Mouse (Mus musculus) thymus, postnatal 36 days (tissue): ENCODE data around the gene Epha3.

Source experiments
- DNase-seq, 2 experiments: peaks; one replicate each; pipeline ENCODE4 v3.0.0; 2022; ENCODE audit warnings: mixed read lengths in 2 of 2

The Epha3 gene

DNA sequence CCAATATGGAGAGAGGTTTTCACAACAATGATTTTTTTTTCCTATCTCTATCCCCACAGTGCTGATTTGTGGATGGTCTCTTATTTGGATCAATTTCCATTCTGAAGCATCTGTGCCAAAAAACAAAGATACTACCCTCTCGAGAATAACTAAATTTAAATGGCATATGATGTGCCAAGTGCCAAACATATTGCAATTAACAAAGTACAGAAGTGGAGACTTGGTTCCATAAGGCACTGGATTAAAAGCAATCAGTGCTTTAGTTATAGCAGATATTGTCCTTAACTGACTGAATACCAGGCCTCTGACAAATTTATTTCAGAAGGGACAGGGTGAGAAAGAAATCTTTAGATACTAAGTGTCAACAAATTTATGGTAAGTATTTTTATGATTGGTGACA, 81.9 kb downstream of the Epha3 start:
- no peak for DNase-seq

DNA sequence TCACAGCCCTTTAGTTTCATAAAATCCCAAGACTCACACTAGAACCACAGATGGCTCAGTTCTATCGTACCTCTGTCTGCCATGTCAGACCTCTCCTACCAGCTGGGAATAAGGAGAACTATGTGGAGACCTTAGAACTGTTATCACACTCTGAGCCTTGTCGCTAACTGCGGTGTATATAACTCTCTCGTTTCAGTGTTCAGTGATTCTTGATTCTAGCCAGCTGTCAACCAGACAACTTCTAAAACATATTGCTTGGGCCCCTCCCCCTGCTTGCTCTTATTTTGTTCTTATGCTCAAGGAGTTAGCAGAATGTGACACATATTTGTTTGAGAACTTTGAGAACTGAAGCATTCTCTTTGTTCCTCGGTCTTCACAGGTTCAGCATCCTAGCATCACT, 83.8 kb downstream of the Epha3 start:
- no peak for DNase-seq

DNA sequence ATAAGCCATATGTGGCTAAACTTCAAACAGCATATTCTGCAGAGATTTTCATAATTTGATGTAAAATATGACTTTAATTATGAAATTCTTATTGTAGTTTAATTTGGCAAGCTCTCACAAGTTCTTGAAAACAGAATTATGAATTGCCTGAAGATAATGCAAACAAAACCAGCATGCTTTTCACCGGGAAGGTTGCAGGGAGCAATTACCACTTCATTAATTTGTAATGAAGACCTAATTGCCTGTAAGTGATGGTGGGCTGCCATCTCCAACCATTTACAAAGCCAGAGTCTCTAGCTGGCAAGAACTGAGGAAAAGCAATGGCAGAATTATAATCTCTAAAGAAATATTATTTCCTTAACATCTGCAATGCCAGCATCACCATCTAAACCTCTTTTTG, 86.2 kb downstream of the Epha3 start:
- no peak for DNase-seq

DNA sequence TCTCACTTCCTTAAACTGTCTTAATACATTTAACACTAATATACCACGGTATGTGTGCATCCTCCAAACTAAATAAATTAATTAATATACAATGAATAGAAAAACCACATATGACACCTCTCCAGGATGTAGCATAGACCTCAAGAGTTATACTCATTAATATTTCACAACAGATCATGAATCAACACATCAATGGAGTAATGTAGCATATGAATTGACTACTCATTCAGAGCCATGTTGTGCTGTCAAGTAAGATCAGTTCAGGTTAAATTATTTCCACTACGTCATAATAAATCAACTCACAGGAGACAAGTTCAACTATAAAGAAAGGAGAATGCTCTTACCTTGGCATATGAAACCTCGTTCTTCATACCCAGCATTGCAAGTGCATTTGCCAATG, 91.4 kb downstream of the Epha3 start:
- no peak for DNase-seq

DNA sequence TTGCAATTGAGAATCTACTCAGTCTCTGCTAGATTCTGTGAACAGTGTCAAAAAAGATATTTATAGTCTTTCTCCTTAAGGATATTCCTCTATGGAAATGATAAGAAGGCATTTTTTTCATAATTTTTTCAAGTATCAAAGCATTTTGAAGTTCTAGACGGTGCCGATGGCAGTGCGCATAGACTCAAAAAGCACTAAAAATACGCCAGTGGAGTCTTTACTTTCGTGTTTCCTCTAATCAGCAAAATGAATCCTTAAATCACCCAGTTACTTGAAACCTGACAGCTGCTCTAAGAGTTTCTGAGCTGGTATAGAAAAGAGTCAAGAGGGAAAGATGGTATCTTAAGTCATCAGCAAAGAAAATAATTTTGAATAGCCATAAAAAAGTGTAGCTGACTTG, 96.4 kb downstream of the Epha3 start:
- no peak for DNase-seq

DNA sequence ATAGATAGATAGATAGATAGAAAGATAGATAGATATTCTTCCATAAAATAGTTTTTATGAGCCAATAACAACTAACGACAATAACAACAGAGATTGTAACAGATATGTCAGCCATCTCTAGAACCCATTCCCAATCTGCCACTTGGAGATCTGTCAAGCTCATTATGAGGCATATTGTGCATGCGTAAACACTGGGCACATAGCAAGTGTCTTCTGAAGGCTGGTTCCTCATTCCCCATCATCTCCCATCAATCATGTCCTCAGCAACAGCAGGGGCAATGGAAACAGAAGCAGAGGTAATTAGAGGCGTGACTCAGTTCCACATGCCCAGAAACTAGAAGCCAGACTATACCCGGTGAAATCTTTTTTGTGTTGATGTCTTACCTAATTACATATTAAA, 102.8 kb downstream of the Epha3 start:
- no peak for DNase-seq

DNA sequence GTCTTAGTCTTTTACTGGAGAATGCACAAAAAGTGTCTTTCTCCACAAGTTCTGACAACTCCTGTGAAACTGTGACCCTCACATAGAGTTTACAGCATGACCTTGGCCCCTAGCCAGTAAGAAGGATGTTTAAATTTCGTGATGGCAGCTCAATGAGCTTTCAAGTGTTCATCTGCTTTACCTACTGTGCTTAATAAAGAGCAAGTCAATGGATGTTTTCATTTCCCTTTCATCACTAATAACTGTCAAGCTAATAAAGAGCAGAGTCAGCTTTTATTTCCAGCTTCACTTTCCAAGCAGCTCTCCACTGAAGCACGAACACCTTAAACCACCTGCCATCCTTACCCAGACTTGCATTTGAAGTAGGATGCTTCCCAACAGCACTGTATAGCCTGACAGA, 103.9 kb downstream of the Epha3 start:
- no peak for DNase-seq

DNA sequence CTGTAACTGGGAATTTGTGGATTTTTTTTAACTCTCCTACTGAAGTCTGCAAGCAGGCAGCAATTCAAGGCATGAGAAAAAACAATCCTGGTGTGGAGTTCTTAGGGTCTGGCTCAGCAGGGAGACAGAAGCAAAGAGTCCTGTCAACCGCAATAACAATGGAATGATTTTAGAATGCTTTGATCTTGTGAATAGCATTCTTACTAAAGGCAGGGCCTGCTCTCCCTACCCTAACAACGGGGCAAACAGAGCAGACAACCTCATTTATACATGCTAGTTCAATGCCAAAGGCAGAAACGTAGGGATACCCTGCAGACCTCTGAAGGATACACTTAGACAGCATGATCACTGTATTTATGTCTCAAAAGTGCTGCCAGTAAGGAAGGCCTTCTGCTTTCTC, 110.9 kb downstream of the Epha3 start:
- no peak for DNase-seq

DNA sequence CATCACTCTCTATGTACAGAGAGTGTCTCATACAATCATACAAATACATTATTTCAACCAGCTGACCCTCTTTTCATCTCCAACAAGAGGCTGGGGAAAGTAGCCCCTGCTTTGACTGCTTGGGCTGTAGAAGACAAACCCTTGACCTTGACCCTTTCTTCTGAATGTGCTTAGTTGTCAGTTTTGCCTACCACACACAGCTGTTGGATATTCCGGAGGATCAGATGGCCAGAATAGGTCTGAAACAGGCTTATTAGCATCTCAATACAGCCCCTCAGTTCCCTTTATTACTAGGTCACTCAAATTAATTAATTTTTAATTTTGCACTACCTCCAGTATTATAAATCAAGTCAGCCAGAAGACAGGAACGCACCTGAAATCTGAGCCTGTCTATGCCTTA, 116.2 kb downstream of the Epha3 start:
- DNase-seq, result no peak

DNA sequence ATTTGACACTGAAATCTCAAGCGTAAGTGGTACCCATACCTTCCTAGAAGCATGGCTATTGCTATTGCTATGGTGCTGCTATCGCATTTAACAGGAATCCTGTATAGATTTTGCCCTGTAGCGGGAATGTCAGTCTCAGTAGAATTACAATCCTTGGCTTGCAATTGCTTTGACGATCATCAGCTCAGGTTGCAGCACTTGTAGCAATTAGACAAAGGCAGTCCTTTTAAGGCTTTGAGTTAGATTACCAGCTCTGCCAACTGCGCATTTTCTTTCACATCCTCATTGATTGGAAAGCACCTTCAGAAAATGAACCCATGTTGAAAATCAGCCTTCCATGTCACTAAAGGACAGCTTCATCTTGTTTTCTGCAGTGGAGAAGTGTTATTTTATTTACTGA, 118.5 kb downstream of the Epha3 start:
- DNase-seq, result no peak

DNA sequence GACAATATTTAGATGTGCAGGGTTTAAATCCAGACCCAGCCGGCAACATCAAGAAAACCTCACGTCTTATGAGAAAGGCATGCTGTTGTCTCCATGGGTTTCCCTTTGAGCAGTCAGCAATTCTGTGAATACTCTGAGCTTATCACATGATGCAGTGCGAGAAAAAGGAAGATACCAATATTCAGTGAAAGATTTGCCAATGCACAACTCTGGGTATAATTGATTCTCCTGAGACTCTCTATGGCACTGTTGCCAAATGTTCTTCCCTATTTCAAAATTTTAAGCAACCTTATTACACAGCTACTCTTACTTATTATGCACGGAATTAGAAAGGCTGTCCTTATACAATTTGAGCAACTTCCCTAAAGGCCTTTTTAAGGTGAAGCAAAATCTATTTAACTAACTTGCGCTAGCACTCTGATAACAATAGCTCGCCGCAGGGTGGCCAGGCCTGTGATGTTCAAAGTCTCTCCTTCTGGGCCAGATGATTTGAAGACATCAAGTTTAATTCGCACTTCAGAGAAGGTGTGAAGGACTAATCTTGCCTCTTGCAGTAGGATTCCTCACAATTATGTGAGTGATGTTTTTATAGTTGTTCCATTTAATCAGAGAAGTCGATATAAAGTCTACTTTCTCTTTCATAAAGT, 120.6 kb downstream of the Epha3 start:
- no peak for DNase-seq

DNA sequence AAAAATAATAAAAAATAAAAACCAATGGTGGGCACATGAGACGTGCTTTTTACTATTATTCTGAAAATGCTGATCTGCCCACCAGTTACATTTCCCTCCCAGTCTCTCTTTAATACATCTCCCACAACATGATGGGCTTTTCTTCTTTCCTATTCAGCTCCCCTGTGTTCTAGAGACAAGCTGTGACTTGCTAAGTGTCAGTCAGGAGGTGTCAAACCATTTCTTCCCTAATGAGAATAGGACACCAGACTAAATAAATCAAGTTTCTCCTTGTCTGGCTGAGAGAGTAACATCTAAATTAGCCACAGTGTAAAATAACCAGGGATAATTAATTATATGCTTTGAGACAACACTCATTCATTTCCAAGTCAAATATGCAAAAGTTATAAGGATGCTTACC, 144.7 kb downstream of the Epha3 start:
- DNase-seq, result no peak

DNA sequence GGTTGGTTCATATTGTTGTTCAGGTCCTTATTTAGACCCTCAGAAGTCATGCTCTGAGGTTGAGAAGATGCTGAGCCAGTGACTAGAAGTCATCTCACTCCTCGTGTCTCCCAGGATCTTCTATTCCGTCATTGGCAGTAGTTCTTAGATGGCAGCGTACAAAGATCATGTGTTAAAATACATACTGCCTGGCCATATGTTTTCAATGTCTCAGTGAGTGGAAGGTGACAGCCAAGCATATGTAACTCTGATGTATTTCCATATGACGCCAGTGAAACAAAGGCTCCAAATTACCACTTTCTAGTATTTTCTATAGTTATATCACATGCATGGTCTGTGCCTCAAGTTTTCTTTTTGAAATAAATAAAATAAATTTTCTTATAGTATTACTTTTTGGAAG, 146.7 kb downstream of the Epha3 start:
- DNase-seq, result no peak

DNA sequence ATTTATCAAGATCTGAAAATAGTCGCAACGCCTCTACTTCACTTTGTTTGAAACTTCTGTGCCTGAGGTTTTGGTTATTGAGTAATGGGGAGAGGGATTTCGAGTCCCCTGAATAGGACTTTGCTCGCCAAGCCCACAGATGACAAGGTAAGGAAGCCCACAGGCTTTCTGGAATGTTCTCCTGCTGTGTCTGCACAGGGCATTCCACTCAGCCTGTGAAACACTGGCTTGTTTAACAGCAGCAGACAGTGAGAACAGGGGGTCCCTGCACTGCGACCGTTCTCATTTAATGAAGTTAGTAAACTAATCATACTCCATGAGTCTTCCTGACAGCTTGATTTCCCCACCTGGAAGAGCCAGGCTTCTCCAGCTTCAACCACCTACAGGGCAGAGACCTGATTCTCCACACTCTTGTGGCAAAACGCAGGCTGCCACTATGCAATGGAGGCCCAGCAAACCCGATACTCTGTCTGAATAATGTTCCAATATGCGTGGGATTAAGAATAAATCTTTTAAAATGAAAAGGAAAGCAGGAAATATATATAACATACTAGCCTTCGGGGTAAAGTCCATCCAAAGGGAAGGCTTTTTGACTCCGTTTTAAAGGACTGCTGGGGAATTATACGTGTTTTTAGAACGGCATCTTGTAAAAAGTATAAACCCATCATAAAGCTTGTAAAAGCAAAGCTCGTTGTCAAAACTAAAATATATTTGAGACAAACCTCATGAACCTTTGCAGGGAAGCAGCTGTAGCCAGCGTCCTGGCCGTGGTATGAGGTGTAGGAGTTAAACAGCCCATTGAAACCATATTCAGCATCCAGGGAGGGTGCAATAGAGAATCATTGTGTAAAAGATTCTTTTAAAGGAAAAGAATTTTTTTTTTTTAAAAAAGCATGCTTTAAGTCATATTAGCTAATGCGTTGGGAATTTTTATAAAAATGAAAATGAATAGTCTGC, 156.8 kb downstream of the Epha3 start:
- DNase-seq, result no peak

DNA sequence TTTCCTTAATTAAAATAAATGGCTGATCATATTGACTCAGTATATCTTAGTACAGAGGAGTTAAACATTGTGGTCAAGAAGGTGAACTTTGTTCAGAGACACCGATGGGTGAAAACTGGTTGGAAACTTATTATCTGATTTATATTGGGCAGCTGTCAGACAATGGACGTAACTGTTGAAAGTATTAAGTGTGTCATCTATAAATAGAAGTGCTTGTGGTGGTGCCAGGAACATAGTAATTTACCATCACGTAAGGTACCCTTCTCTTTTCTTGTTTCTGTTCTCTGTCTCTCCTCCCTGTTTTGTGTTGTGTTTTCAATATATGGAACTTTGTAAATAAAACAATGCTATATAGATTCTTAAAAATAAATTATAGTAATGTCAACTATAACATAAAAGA, 174.6 kb downstream of the Epha3 start:
- no peak for DNase-seq

DNA sequence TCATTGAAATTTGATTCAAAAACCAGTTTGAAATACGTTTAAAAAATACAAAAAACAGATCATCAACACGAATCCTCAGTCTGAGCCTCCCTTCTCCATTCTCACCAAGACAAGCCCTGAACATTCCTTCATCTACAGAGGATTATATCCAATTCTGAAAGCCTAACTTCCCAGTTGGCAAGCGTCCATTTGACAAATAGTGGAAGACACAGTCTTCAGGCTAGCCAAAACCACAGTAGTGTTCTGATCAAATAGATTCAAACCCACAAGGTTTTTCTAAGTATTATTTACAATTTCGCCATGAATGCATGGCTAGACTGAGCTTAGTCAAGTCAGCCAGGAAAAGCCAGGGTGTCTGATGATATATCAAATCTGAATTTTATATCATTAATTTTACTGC, 179.8 kb downstream of the Epha3 start:
- DNase-seq, result no peak

DNA sequence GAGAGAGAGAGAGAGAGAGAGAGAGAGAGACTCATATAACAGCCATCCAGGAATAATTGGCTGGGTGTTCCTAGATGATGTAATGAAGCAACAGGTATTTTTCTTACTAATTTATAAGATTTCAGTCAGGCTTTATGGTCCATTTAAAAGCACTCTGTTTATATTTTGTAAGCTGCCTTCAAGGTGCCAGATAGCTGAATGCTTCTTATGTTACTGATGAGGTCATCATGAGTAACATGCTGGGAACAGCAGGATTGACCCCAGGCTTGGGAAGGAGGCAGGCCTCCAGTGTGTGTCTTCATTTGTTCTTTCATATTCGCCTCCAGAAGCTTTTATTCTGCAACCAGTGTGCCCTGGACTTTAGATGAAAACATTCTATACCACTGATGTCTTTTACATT, 189.5 kb downstream of the Epha3 start:
- DNase-seq, result no peak

DNA sequence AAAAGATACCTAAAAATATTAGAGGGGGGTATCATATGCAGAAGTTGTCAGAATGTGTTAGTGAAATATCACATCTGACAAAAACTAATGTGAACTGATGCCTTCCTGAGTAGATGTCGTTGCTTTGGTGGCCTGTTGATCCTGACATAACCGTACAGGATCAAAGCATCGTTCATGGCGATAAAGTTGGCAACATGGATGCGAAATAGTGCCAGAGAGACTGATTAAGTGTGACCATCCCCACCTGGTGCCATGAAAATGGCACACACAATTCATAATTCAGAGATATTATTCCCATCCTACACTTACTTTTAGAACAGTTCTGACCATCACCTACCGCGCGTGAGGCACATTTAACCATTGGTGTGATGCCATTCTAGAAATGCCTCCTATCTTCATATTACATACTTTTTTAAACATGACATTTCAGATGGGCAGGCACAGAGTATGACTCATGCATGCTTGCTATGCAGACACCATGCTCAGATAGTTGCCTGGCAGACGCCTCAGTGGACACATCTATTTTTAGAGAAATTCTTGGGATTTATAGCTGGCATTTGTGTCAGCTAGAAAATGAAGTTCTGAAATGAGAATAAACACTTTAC, 190.6 kb downstream of the Epha3 start:
- DNase-seq, result no peak

DNA sequence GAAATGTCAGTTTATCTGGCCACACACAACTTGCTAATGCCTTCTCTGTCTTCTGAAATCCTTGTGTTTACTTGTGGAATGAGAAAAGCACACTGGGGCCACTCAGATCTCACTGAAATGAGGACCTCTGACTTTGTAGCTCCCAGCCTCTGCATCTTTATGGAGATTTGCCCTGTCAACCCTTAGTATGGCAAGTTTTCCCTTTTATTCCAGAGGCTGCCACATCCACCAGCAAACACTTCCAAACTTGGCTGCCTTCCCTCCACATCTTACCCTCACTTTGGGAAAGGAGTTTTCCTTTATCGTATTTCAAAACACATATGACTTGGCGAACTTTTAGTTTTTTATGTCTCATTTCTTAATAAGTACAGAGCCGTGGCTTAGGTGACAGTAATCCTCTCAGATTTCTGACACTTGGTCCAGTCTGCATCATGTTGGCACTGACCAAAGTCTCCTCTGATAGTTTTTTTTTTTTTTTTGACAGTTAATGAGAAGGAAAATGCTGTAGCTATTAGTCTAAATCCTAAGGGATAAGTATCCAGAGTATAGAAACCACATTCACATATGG, 198.0 kb downstream of the Epha3 start:
- DNase-seq, result no peak

DNA sequence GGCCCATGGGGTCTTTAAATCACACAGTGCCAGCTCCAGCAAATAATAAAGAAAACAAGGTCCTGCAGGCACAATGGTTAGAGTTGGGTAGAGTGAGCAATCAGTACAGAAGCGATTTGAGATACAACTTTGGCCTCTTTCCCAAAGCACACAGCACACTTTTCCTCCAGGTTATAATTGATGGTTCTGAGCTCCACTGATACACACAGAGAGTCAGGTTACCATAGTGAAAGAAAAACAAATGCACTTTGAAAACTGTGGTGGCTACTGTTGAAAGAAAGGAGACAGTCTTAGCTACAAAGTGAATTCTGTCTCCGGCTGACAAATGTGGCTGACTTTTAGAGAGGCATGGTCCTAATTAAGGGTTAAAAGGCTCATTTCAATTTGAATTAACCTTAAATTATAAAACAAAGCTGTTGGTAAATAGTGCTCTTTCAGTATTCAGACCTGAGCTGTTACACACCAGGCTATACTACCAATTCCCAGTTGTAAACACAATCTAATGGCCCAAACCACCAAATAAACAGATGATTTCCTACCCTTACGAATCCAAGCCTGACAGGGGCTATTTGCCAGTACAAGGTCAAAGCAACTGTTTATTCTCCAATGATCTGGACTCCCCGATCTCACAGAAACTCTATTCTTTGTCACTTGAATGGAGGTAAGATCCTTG, 205.5 kb downstream of the Epha3 start:
- no peak for DNase-seq

DNA sequence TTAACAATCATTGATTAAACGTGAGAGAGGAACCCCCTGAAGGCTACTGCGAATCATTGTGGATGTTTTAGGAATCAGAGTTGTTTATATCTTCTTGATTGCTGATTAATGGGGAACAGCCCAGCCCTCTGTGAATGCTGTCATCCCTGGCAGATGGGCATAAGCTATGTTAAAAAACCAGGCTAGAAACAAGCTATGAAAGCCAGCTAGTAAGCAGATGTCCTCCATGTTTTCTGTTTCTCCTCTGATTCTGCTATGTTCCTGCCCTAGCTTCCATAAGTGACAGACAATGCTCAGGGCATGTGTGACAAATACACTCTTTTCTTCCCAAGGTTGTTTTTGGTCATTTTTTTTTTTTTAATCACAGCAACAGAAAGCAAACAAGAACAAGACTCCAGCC, 206.2 kb downstream of the Epha3 start:
- no peak for DNase-seq

DNA sequence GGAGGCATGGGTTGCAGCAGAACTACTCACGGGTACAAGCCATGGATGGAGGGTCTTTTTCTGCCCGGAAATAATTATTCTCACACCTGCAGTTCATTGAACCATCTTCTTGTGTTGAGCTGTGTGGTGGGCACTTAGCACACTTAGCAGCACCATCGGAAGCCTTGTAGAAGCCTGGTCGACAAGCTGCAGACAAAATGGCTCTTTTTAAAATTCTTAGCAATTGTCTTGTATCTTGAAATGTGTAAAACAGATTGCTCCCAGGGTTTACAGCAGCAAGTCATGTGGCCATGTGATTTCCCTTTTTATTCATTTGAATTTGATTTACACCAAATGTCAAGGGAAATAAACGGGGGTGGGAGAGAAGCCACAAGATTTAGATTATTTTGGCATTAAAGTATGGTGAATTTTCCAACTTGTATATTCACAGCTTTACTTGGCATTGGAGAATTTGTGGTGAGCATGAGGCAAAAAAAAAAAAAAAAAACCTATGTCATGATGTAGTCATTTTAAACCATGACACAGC, 210.5 kb downstream of the Epha3 start:
- DNase-seq, result no peak

DNA sequence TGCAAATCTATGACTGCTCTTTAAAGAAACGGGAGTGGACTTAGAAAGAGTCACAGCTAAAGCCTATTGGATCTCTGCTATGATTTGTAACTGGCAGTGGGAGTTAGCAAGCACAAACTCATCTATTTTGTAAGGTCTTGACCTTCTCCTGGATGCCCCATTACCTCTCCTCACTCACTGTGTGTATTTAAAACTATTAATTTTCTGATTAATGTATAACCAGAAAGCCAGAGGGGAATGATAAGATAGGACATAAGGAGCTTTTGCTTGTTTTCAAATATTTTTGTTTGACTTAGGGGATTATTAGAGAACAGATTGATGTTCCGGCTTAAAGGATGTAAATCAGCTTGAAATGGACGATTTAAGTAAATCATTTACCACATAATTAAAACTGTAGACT, 213.2 kb downstream of the Epha3 start:
- no peak for DNase-seq
